Mouse (Mus musculus) testis, adult 2 months (tissue): ENCODE measurements around the gene Gm20388.

Source experiments
- CTCF ChIP-seq: fragments of 200-500 bp; IDR thresholded peaks from 2 replicates; pipeline ENCODE4 v1.5.1; 2012; ENCODE audit warnings: low read depth, mild to moderate bottlenecking, inconsistent platforms, low read length, moderate library complexity; ENCODE audit not compliant: control insufficient read depth, insufficient read depth, insufficient replicate concordance
- POLR2A ChIP-seq: fragments of 200-500 bp; IDR thresholded peaks from 2 replicates; pipeline ENCODE4 v1.6.1; 2012; ENCODE audit warnings: low read depth, mild to moderate bottlenecking, inconsistent platforms, low read length, moderate library complexity; ENCODE audit not compliant: control insufficient read depth

- no peak for TF ChIP-seq CTCF
- TF ChIP-seq POLR2A, result no peak
Measured at GRCm38 (mm10) chr8:122554786-122555185, 2644.1 kb downstream of the Gm20388 start.
